Mouse (Mus musculus) G1E-ER4 (cell line): ENCODE data around the gene Arid5a. TPM values are rescaled to one million over a fixed set of nuclear protein-coding genes. Genes with fewer than 3 reads are reported as not detected.

Experiments used
- GATA1 ChIP-seq: IDR thresholded peaks from one replicate; pipeline ENCODE4 v1.8.0; 2012; ENCODE audit warnings: low read length, inconsistent platforms
- polyA plus RNA-seq: library from polyadenylated mRNA; stranded (reverse); fragments of >175 nt; gene quantifications from 2 replicates; pipeline ENCODE4 v1.2.3, GENCODE M21; 2012

The Arid5a gene
- polyA plus RNA-seq, 1 experiment, result 20.5 TPM

DNA sequence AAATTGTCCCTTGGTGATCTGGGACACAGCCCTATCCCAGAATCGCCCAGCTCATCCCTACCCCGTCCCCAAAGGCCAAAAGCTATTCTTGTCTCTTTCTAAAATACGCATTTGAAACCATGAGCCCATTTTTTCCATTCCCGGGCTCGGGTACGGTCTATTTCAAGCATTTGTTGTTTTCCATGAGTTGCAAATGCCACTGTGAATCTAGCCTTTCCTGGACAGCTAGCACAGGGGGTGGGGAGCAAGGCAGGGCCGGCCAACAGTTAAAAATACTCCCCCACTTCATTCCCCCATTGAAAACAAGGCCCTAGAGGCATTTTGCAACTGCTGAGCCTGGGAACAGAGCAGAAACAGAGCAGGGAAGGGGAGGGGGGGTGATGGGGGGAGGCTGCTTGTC is 2.8 kb upstream of the Arid5a start:
- TF ChIP-seq GATA1, result no peak

DNA sequence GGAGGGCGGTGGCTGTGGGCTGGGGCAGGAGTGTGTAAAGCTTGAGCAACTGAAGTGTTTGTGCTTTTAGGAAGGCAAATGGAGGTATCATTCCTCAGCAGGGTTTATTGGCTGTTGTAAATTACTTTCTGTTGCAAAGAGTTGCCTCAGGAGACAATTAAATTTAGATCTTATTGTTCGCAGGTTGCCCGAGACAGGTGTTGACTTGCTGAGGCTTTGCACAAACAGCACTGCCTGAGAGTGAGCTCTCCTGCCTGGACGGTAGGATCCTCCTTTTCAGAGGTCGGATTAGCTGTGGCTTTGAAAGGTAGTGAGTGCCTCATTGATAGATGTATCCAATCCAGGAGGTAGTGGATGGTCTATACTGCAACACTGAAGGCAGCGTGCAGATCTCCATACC is 1.4 kb upstream of the Arid5a start:
- TF ChIP-seq GATA1, result no peak

DNA sequence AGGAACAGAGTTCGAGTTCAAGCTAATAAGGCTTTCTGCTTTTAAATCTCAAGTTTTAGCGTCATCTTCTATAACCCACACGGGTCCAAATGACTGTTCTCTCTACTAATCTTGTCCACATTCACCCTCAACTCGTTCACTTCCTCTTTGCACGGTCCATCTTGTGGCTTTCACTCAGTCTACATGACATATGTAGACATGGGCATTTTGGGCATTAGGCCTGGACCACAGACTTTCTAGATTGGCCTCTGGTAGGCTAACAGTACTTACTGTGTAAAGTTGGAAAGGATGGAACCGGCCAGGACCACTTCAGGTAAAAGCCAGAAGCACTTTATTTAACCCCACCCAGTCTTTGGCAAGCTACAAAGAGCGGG is 425 bp upstream of the Arid5a start:
- no peak for TF ChIP-seq GATA1

DNA sequence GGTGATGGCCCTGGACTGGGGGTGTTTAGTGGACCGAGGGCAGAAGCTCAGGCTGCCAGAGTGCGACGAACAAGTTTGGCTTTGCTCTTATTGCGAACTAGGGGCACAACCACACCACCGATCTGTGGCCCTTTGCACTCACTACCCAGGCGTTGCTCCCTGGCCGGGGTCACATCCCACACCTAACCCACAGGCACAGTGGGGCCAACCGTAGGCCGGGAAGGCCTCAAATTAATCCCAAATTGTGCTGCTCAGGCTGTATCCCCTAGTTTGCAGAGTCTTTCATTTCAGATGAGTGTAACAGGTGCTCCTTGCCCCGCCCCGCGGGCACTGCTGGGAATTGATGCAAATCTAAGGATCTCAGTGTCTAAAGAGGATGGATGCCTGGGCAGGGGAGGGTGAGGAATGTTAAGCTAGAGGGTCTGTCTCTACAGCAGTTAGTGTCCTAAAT is 943 bp downstream of the Arid5a start:
- TF ChIP-seq GATA1, result no peak

DNA sequence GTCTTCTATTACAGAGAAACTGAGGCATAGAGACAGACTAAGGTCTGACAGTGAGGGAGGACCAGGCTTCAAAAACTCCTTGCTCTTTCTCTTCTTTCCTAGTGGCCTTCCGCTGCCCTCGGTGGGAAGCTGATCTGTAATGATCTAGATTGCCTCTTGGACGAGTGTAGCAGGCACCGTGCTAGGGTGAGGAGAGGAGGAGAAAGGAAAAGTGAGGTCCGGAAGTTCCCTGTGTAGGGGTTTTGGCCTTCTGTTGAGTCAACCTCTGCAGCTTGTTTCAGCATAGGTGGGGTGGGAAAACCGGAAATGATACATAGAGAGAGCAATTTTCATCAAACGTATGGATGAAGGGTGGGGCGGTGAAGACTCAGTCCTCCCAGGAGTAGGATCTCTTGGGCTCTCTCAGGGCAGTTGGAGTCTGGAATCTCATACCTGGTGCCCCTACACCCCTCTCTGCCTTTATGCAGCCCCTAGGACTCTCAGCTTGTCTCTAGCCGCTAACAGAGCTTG is 1.5 kb downstream of the Arid5a start:
- TF ChIP-seq GATA1, result no peak

DNA sequence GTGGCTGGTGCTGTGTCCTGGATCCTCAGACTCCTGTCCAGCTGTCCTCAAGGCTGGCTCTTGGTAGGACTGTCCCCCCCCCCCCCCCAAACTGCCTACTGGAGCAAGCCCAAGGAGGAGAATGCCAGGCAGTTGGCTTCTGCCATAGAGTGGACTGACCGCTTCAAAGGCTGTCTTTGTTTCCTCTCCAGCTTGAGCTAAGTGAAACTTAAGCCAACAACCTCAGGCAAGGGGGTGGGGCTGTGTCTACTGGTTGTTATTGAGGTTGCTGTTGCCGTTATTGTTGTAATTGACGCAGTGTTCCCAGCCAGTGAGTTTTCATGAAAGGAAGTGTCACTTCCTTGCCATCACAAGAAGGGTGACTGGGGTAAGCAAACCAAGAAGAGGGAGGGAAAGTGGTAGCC is 2.0 kb downstream of the Arid5a start:
- TF ChIP-seq GATA1, result no peak

DNA sequence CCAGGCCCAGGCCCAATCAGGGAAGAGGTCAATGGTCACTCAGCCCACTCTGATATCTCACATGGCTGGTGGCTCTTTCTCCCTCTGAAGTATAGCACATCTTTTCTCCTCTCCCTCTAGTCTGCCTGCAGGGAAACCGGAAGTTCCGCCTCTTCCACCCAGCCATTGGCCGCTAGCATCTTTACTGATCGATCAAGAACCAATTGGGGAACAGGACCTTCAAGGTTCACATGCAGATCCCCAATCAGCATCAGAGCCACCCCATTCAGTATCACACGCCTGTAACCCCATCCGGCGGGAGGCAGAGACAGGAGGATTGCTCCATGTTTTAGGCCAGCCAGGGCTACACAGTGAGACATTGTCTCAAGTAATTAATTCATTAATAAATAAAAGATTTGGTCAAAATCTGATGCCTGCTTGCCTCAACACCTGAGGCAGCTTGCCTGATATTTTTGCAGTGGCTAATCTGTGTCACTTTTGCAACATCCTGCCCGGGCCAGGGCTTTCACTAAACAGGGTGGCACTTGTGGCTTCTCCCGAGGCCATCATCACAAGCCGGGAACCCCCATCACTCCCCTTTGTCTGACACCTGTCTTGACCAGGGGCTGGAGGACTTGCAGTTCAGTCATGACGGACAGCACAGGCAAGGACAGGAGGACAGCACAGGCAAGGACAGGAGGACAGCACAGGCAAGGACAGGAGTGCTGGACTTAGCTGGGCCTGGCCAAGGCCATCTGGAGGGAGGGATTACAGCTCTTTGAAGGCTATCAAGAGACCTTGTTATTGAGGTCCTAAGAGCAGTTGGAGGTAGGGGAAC is 7.6 kb downstream of the Arid5a start:
- no peak for TF ChIP-seq GATA1

DNA sequence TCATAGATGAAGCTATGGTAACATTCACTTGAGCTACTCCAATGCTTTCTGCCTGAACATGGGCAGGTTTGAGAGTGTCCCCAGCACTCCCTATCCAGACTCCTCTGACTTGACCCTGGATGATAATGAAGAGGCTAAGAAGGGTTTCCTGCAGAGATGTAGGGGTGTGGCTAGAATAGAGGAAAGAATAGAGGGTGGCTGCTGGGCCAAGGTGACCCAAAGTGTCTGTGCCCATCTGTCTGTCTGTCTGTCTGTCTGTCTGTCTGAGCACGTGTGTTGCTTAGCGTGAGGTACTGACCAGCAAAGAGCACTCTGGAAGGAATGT is 8.2 kb downstream of the Arid5a start:
- no peak for TF ChIP-seq GATA1

DNA sequence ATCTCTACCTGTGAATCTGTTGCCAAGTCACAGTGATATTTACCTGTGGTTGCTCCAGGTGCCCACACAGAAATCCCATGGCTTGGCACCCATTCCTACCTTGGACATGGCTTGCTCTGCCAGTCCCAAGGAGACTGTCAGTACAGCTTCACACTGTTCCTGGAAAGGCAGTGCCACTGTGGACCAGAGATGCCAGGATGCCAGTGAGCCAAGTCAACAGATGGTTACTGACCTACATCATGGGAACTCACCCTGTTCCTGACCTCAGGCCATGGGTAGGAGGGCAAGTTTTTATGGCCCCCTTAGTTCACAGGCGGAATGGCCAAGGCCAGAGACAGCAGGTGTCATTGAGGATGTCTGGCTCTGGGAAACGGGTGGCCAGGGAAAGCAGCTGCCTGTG is 13.6 kb downstream of the Arid5a start:
- no peak for TF ChIP-seq GATA1

DNA sequence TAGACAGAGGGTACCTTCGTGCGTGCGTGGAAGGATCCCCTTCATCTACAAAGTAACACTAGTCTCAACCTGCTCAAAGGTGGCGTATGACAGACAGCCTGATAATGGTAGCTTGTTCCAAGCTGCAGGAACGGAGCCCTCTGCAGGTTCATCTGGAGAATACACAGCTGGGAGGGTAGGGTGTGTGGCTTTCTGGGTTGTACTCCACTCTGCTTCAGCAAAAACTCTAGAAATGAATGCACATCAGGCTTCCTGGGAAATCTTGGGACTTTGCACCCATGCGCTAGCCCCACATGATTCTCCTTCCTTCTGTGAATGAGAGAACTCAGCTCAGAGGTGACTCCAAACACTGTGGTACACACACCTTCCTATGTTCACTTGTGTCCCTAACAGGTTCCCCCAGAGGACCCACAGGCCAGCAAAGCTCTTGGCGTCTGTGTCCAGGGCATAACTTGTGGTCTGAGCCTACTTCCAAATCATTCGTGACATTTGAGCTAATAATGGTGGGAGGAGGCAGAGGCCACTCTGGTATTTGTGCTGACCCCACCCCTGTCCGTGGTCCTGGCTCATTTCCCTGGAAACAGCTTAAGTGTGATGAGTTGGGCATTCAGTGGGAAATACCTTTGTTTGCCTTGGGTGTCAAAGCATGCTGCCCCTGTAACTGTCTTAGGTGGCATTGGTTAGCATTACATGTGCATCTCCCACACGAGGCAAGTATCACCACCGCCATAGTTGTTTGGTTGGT is 14.5 kb downstream of the Arid5a start:
- no peak for TF ChIP-seq GATA1

DNA sequence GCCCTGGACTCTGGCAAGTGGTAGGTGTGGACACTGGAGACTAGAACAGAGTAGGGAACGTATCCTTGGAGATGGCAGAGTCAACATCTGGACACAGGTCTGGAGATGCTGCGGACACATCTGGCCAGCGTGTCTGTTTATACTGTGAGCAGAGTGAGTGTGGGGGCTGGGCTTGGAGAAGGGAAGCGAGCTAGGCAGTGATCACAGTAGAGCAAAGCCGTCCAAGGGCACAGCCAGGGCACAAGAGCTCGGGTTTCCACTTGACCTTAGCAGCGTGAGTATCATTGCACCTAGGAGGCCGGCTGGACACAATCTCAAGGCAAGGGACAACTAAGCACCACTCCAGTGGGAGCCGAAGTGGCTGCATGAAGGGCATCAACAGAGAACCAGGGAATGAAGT is 15.5 kb downstream of the Arid5a start:
- TF ChIP-seq GATA1, result no peak

DNA sequence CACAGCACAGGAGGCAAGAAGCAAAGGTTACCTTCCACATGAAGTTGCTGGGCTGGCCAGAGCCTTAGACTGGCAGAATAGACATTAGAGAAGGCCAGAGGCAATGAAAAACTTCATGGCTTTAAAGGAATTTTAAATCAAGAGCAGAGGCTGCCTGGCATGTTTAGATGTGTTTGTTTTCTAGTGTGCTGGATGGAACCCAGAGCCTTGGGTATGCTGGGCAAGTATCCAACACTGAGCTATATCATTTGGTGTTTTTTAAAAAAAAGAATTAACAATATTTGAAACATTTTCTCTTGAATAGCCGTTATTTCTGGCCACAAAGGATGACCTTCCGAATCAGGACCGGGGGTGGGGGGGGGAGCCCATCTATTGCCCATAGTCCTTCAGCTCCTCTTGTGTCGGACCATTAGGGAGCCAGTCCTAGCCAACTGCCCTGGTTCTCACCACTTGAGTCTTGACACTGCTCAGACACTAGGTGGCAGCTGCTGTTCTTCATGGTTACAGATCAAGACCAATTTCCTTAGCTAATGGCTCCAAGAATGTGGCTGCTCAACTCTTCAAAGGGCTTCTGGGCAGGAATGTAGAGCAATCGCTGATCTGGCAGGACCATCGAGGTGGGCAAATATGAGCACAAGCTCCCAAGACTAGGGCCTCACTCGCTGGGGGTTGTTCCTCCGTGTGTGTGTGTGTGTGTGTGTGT is 16.4 kb downstream of the Arid5a start:
- no peak for TF ChIP-seq GATA1

DNA sequence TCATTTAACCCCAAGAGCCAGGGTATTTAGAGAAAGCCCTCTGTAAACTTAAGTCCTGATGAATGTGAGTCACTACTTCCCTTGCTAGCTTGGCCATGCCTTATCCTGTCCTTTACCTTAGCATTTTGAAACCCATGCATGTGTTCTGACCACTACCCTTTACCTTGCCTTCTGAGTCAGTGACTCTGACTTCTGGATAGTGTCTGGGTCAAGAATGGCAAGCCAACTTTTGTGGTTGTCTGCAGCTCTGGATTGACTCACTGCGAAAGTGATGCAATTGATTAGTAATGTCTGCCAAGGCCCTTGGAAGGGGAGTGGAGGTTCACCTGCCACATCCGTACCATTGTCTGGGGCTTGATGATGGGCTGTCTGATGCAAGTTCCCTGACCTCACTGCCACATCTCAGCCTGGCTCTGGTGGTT is 18.4 kb downstream of the Arid5a start:
- no peak for TF ChIP-seq GATA1

DNA sequence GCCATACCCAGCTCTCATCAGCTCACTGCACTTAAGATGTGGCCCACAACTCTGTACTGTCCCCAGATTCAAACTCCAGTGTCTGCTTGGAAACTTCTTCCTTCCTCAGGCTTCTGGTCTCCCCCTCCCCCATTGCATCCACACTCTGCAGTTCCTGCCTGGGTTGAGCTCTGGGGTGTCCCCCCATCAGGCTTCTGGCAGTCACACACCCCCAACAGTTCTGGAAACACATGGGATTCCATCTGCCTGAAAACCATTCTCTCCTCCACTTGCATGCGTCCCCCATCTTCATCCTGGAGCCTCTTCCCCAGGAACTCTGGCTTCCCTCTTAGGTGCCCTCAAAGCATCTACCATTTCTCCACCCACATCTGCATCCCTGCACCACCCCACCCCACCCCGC is 19.3 kb downstream of the Arid5a start:
- TF ChIP-seq GATA1, result no peak

DNA sequence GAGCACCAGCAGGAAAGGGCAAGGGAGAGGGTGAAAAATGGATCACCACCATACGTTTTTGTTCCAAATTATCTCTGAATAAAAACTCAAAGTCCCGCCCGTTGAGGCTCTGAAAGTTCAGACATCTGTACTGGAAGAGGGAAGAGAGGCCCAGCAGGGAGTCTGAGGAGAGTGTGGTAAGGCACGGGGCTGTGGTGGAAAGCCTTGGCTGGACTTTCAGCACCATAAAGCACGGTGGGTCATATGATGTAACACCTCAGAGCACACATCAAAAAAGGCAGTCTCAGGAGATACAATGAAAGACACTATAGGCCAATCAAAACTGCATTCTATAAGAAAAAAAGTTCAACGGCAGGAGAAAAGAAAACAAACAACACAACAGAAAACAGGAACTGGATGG is 24.2 kb downstream of the Arid5a start:
- no peak for TF ChIP-seq GATA1
